Mouse (Mus musculus) CD8-positive naive resting alpha-beta T cell, adult 2 months (primary cell): ENCODE data around the gene Wnk2.

Experiments
- DNase-seq, 2 experiments: peaks; one replicate each; pipeline ENCODE4 v3.0.0; 2022; ENCODE audit warnings: low read depth in 2 of 2, low spot score in 2 of 2

The Wnk2 gene

GRCm38 (mm10) chr13:49053333-49053732 lies 94.5 kb downstream of the Wnk2 start:
- no peak for DNase-seq

DNA sequence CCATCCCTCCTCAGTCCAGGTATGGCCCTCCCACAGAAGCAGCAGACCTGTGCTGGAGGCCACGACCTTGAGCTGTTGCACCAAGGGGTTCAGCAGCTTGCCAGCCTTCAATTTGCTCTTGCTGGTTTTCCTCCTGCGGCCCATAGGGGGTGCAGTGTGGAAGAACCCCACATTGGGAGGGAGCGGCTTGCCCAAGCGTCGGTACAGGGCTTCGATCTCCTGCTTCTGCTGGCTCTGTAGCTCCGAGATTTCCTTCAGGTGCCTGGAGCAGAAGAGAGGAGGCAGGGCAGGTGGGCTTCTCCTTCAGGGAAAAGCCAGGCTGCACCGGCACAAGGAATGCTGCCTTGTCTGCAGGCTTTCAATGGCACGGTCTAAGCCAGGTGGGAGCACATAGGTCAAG lies 95.3 kb downstream of the Wnk2 start:
- peak; percentile 4 to 13 for DNase-seq

GRCm38 (mm10) chr13:49047393-49047792 lies 100.4 kb downstream of the Wnk2 start:
- DNase-seq: no peak

GRCm38 (mm10) chr13:49044145-49044561 lies 103.7 kb downstream of the Wnk2 start:
- DNase-seq: no peak

DNA sequence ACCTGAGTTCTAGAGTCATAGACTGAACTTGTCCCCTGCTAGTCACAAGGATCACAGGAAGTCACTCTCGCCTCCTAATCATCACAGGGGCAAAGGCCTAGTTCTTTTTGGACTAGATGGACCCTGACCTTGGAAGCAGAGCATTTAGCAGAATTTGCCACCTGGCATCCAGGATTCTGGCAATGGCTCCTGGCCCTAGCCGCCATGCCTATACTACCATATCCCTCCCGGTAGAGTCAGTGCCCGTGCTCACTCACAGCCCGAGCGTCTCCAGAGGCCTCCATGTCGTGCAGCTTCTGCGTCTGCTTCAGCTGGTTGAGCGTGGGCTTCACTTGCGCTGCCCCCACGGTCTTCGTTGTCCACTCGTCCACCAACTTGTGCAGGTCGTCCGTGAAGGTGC lies 105.4 kb downstream of the Wnk2 start:
- DNase-seq: no peak

GRCm38 (mm10) chr13:49036928-49037574 lies 110.8 kb downstream of the Wnk2 start:
- no peak for DNase-seq

DNA sequence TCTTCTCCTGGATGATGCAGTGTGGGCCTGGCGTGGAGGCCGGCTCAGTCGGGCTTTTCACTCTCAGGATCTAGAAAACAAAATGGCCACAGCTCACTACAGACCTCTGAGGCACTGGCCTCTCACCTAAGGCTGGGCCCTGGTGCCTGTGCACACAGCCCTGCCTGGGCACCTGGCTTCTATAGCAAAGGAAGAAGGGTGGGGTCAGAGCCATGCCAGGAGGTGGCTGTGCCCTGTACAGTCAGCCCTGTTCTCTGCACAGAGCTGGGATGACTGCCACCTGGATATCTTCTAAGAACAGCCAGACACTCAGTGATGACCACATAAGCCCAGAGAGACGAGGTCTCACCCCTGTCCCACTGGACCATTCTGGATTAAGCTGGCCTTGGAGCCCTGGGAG lies 111.4 kb downstream of the Wnk2 start:
- no peak for DNase-seq

DNA sequence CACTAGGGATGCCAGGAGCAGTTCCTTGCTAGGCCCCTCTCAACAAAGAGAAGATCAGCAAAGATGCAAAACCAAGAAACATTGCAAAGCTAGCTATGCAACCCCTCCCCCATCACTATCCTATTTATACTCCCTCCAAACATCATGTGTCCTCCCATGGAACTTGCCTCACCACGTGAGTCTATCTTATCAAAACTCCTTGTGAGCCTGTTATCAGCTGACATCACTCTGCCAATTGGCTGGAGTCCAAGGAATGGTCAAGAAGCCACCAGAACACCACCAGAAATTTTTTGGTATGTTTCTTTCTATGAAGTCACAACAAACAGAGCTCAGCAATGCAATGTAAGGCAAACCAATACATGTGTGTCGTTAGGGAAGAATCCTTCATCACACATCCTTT lies 116.8 kb downstream of the Wnk2 start:
- DNase-seq: no peak

DNA sequence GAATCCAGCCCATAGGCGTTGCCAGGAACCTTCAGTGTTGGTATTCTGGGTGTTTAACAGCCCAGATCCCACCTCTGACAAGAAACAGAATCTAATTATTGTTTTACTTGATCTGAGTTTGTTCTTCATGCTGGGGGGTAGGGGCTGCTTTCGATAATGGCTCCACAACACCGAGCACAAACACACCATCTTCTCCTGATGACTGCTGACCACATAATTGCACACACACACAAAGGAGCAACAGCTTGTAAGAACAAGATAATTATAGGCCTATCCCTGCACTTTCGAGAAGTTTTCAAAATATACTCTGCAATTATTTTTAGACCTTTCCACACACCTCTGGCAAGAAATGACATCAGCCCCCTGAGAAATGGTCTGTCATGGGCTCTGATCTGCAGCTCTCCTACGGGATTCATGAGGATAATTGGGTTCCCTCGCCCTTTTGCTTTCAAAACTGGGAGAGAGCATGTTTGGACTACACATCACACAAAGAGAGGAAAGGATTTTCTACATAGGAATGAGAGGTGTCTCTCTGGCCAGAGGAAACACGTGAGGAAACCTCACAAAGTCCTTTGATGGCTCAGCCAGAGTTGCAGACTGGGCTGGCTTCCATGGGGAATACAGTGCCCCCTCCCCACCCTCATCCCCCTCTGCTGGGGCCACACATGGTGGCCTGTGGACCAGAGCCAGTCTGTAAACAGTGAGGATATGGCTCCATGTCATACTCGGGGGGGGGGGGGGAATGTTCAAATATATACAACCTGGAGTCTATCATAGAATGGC lies 118.9 kb downstream of the Wnk2 start:
- DNase-seq: no peak

GRCm38 (mm10) chr13:49027057-49027456 lies 120.8 kb downstream of the Wnk2 start:
- DNase-seq: no peak

GRCm38 (mm10) chr13:49025521-49025920 lies 122.3 kb downstream of the Wnk2 start:
- no peak for DNase-seq

GRCm38 (mm10) chr13:49024763-49025162 lies 123.1 kb downstream of the Wnk2 start:
- DNase-seq: no peak

DNA sequence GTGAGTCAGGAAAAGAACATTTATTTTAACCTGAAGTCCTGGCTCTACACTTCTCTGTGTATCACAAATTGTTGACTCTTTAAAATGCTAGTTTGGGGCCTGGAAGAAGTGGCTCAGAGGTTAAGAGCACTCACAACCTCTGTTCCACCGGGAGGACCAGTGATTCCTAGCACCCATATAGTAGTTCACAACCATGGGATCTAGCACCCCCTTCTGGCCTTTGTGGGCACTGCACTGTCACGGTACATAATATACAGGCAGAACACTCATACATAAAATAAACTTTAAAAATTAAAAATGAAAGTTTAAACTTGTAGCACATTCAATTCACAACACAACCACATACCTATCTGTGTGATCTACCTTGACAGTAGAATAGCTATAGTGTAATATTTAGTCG lies 126.1 kb downstream of the Wnk2 start:
- peak; percentile 71 to 80 for DNase-seq

DNA sequence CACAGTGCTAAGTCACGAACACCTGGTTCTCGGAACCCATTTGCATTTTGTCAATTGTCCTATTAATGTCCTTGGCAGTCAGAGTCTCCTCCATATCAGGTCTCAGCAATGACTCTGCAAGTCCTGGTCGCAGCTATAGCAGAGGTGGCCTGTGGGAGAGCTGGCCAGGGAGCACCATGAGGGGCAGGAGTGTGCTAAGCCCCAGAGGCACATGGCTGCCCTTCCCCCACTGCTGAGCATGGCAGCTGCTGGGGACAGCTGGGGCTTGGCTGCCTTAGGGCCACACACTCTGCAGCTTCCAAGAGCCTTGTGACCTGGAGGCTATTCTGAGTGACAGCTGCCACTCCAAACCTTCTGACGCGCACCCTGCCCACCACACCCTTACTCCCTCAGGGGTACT lies 127.7 kb downstream of the Wnk2 start:
- no peak for DNase-seq

- DNase-seq: no peak
Observed at GRCm38 (mm10) chr13:49017375-49017774, 130.4 kb downstream of the Wnk2 start.

DNA sequence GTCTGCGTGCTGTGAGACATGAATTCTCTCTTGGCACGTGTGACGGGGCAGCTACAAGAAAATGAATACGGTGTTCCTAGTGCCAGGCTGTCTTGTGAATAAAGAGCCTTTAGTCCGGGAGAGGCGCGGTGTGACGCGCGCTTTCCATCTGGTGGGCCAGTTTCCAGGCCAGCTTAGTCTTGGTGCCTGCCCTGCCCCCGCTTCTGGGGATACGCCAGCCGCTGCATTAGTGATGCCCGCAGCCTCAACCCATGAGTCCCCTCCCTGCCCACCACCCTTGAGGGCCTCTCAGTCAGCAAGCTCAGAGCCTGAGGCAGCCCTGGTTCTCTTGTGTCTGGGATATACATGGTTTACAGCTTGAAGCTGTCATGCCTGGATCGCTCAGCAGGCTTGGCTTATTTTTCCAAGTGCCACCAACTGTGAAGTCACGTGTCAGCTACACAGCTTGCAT lies 131.5 kb downstream of the Wnk2 start:
- no peak for DNase-seq

- DNase-seq: peak; percentile 16 to 40
Observed at GRCm38 (mm10) chr13:49015366-49016306, 132.2 kb downstream of the Wnk2 start.

- peak in 1 of 2 experiments; percentile 5 for DNase-seq
Observed at GRCm38 (mm10) chr13:49013206-49013794, 134.5 kb downstream of the Wnk2 start.

GRCm38 (mm10) chr13:49001691-49002090 lies 146.1 kb downstream of the Wnk2 start:
- no peak for DNase-seq

DNA sequence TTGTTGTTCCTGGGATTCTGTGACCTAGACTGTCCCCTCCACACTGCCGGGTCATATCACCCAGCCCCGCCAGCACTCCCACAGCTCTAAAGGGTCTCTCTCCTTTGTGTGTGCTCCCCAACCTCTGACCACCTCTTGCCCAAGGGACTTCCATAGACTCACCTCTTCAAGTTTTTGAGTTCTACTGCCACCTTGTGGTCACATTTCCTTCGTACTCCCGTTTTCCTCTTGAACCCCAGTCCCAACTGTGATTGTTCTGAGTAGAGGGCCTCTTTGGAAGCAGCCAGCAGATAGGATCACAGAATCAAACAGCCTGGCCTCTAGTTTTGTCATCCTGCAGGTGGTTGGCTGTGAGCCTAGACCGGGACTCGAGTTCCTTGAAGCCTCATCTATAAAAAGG lies 149.2 kb downstream of the Wnk2 start:
- DNase-seq: peak; percentile 39 to 52

GRCm38 (mm10) chr13:48996731-48997130 lies 151.1 kb downstream of the Wnk2 start:
- no peak for DNase-seq
